Mouse (Mus musculus) neural tube, embryonic 11.5 days (tissue): Measurements from ENCODE around the gene Gm2696. TPM values are rescaled to one million over a fixed set of nuclear protein-coding genes. Genes with fewer than 3 reads are reported as not detected.

Experiments used
- ATAC-seq: fragments of 200-750 bp; cut with Nextera tagmentation; 2 replicates; pipeline ENCODE4 v1.8.0; 2017; ENCODE audit warnings: moderate number of reproducible peaks, mild to moderate bottlenecking, moderate TSS enrichment, moderate library complexity; ENCODE audit not compliant: insufficient read depth, low FRiP score, low TSS enrichment
- DNase-seq: peaks from one replicate; pipeline ENCODE4 v3.0.0-alpha.2; 2015; ENCODE audit warnings: low spot score
- H3K27ac ChIP-seq: fragments of 300-500 bp; sonication (generic); 2 replicates; pipeline ENCODE4 v1.5.1; 2014; ENCODE audit warnings: low read depth, mild to moderate bottlenecking, low read length
- H3K27me3 ChIP-seq: fragments of 300-500 bp; sonication (generic); 2 replicates; pipeline ENCODE4 v1.6.1; 2014; ENCODE audit warnings: mild to moderate bottlenecking, low read length, mixed read lengths; ENCODE audit not compliant: control insufficient read depth, insufficient read depth
- H3K36me3 ChIP-seq: fragments of 300-500 bp; sonication (generic); 2 replicates; pipeline ENCODE4 v1.6.1; 2014; ENCODE audit warnings: mild to moderate bottlenecking, low read length, moderate library complexity, mixed read lengths; ENCODE audit not compliant: control insufficient read depth, insufficient read depth
- H3K4me1 ChIP-seq: fragments of 300-500 bp; sonication (generic); 2 replicates; pipeline ENCODE4 v1.6.1; 2014; ENCODE audit warnings: low read length, mixed read lengths; ENCODE audit not compliant: control insufficient read depth, insufficient read depth
- H3K4me2 ChIP-seq: fragments of 300-500 bp; sonication (generic); 2 replicates; pipeline ENCODE4 v1.6.1; 2014; ENCODE audit warnings: low read depth, mild to moderate bottlenecking, moderate library complexity
- H3K4me3 ChIP-seq: fragments of 300-500 bp; sonication (generic); 2 replicates; pipeline ENCODE4 v1.5.1; 2014; ENCODE audit warnings: low read depth, low read length
- H3K9ac ChIP-seq: fragments of 300-500 bp; sonication (generic); 2 replicates; pipeline ENCODE4 v1.6.1; 2014; ENCODE audit warnings: mild to moderate bottlenecking, low read length
- H3K9me3 ChIP-seq: fragments of 300-500 bp; sonication (generic); 2 replicates; pipeline ENCODE4 v1.6.1; 2016; ENCODE audit warnings: low read length; ENCODE audit not compliant: control insufficient read depth
- WGBS: fragments of 180-500 bp; shearing (Covaris S2); extraction: QIAGEN DNeasy Blood & Tissue Kit; methylation state at CpG from one replicate; pipeline ENCODE4 v1.1.7; 2014; 5-methylcytosine and 5-hydroxymethylcytosine counted together
- polyA plus RNA-seq: library from polyadenylated mRNA; unstranded; fragments of >200 nt; fragmentation: Nextera tagmentation; extraction: Ambion mirVana; gene quantifications from 2 replicates; pipeline ENCODE4 v1.2.1, GENCODE M21; 2014

Gm2696 gene
- polyA plus RNA-seq, 1 experiment from 2014 or later = not detected

GRCm38 (mm10) chr10:77819203-77819602, 4.7 kb downstream of the Gm2696 start:
- H3K4me1 ChIP-seq = no peaks in the 10 kb centered on the region
- WGBS = 53% methylated on average over 4 of the region's 4 CpGs
- no peaks in the 10 kb centered on the region for H3K27me3 ChIP-seq
- no peak for DNase-seq
- no peak overlapping the region for H3K27ac ChIP-seq
- no peaks in the 10 kb centered on the region for H3K9me3 ChIP-seq
- H3K36me3 ChIP-seq = no peaks in the 10 kb centered on the region
- no peak for ATAC-seq
- no peak overlapping the region for H3K4me3 ChIP-seq
- no peak overlapping the region for H3K4me2 ChIP-seq
- H3K9ac ChIP-seq = no peak overlapping the region

- no peaks in the 10 kb centered on the region for H3K9me3 ChIP-seq
- H3K9ac ChIP-seq = no peak within 1 kb of the TSS
- no peaks in the 10 kb centered on the region for H3K4me1 ChIP-seq
- H3K27ac ChIP-seq = no peak within 1 kb of the TSS
- DNase-seq = no peak
- WGBS = 76% methylated on average over 6 of the region's 6 CpGs
- ATAC-seq = no peak
- H3K27me3 ChIP-seq = no peaks in the 10 kb centered on the region
- H3K4me3 ChIP-seq = no peak within 1 kb of the TSS
- H3K36me3 ChIP-seq = no peaks in the 10 kb centered on the region
- no peak within 1 kb of the TSS for H3K4me2 ChIP-seq
Observed at GRCm38 (mm10) chr10:77826951-77827350, 12.5 kb downstream of the Gm2696 start, which contains the start of gene Krtap10-4. TSS of gene Krtap10-4 (minus strand) at chr10:77827095.

GRCm38 (mm10) chr10:77835647-77836046, 21.2 kb downstream of the Gm2696 start, which contains the start of gene Krtap10-10:
TSS of gene Krtap10-10 (plus strand) at chr10:77835947.
- Histone ChIP-seq H3K4me1 (no peaks in the 10 kb centered on the region), H3K9me3 (no peaks in the 10 kb centered on the region), H3K4me2 (no peak within 1 kb of the TSS), H3K27me3 (no peaks in the 10 kb centered on the region), H3K36me3 (no peaks in the 10 kb centered on the region), H3K4me3 (no peak within 1 kb of the TSS), H3K27ac (no peak within 1 kb of the TSS), H3K9ac (no peak within 1 kb of the TSS)
- ATAC-seq = no peak
- DNase-seq = no peak
- WGBS = 76% methylated on average over 9 of the region's 9 CpGs

- ATAC-seq (no peak), DNase-seq (no peak)
- H3K4me1 ChIP-seq = no peaks in the 10 kb centered on the region
- no peaks in the 10 kb centered on the region for H3K36me3 ChIP-seq
- no peak overlapping the region for H3K4me3 ChIP-seq
- no peak overlapping the region for H3K9ac ChIP-seq
- no peaks in the 10 kb centered on the region for H3K9me3 ChIP-seq
- no peaks in the 10 kb centered on the region for H3K27me3 ChIP-seq
- H3K27ac ChIP-seq = no peak overlapping the region
- WGBS = 80% methylated on average over 6 of the region's 6 CpGs
- H3K4me2 ChIP-seq = no peak overlapping the region
Observed at GRCm38 (mm10) chr10:77839006-77839405, 24.5 kb downstream of the Gm2696 start.

- DNase-seq (no peak), ATAC-seq (no peak)
- Histone ChIP-seq H3K9me3 (no peaks in the 10 kb centered on the region), H3K36me3 (no peaks in the 10 kb centered on the region), H3K27ac (no peak within 1 kb of the TSS), H3K4me3 (no peak within 1 kb of the TSS), H3K27me3 (no peaks in the 10 kb centered on the region), H3K9ac (no peak within 1 kb of the TSS), H3K4me2 (no peak within 1 kb of the TSS), H3K4me1 (no peaks in the 10 kb centered on the region)
- 96% methylated on average over 3 of the region's 3 CpGs for WGBS
Observed at GRCm38 (mm10) chr10:77846503-77846902, 32.0 kb downstream of the Gm2696 start, which contains the start of gene Gm36176. TSS of gene Gm36176 (plus strand) at chr10:77846803.

GRCm38 (mm10) chr10:77846961-77847360, 32.5 kb downstream of the Gm2696 start:
- no peak overlapping the region for H3K27ac ChIP-seq
- WGBS = 23% methylated on average over 2 of the region's 2 CpGs
- H3K9me3 ChIP-seq = no peaks in the 10 kb centered on the region
- no peaks in the 10 kb centered on the region for H3K36me3 ChIP-seq
- H3K4me1 ChIP-seq = no peaks in the 10 kb centered on the region
- no peak for DNase-seq
- ATAC-seq = no peak
- no peaks in the 10 kb centered on the region for H3K27me3 ChIP-seq
- no peak overlapping the region for H3K4me3 ChIP-seq
- no peak overlapping the region for H3K4me2 ChIP-seq
- H3K9ac ChIP-seq = no peak overlapping the region

- Histone ChIP-seq H3K9ac (no peak overlapping the region), H3K4me3 (no peak overlapping the region), H3K27me3 (no peaks in the 10 kb centered on the region), H3K36me3 (no peaks in the 10 kb centered on the region), H3K4me1 (no peaks in the 10 kb centered on the region), H3K4me2 (no peak overlapping the region), H3K9me3 (no peaks in the 10 kb centered on the region), H3K27ac (no peak overlapping the region)
- WGBS = 77% methylated on average over 2 of the region's 2 CpGs
- no peak for ATAC-seq
- DNase-seq = no peak
Observed at GRCm38 (mm10) chr10:77847538-77847937, 33.1 kb downstream of the Gm2696 start.

GRCm38 (mm10) chr10:77852559-77852958, 38.1 kb downstream of the Gm2696 start, which contains the start of gene Gm10318:
TSS of gene Gm10318 (plus strand) at chr10:77852859.
- Histone ChIP-seq H3K4me1 (no peaks in the 10 kb centered on the region), H3K27ac (no peak within 1 kb of the TSS), H3K4me3 (no peak within 1 kb of the TSS), H3K36me3 (no peaks in the 10 kb centered on the region), H3K9me3 (no peaks in the 10 kb centered on the region), H3K4me2 (no peak within 1 kb of the TSS), H3K9ac (no peak within 1 kb of the TSS), H3K27me3 (no peaks in the 10 kb centered on the region)
- ATAC-seq (no peak), DNase-seq (no peak)
- 72% methylated on average over 9 of the region's 9 CpGs for WGBS

GRCm38 (mm10) chr10:77861675-77862074, 47.2 kb downstream of the Gm2696 start, which contains the start of gene Gm3285:
TSS of gene Gm3285 (plus strand) at chr10:77861975.
- Histone ChIP-seq H3K36me3 (no peaks in the 10 kb centered on the region), H3K4me1 (no peaks in the 10 kb centered on the region), H3K9me3 (no peaks in the 10 kb centered on the region), H3K9ac (no peak within 1 kb of the TSS), H3K27ac (no peak within 1 kb of the TSS), H3K4me3 (no peak within 1 kb of the TSS), H3K27me3 (no peaks in the 10 kb centered on the region), H3K4me2 (no peak within 1 kb of the TSS)
- WGBS = 62% methylated on average over 7 of the region's 7 CpGs
- DNase-seq = no peak
- ATAC-seq = no peak
